Mouse (Mus musculus) gastrocnemius, postnatal 4 days (tissue): ENCODE measurements around the gene Exoc4. TPM values are rescaled to one million over a fixed set of nuclear protein-coding genes. Genes with fewer than 3 reads are reported as not detected.

Experiments used
- DNase-seq, 2 experiments: peaks; one replicate each; pipeline ENCODE4 v3.0.0; 2021 to 2022; ENCODE audit warnings: low spot score in 2 of 2, mixed read lengths in 2 of 2
- total RNA-seq, 2 experiments: library from RNA; stranded (reverse); gene quantifications; 2 replicates each; pipeline ENCODE4 v1.2.3; 2021

Exoc4 gene
- total RNA-seq, 2 experiments from 2014 or later: 57.7 to 61.7 TPM

DNA sequence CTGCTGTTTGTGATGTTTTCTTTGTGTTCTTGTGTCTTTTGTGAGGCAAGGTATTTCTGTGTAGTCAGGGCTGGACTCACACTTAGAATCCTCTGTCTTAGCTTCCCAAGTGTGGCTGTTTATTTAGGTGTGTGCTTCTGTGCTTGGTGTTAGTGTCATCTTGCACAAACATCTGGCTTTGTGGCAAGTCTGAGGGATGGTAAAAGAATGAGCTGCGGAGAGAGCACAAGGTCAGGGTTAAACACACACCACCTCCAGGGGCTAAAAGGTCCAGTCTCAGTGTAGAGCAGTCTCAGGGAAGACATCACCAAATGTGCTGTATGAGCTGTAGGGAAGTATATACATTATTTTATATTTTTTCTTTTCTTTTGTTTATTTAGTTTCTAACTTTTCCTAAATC, 57.1 kb downstream of the Exoc4 start:
- no peak for DNase-seq

DNA sequence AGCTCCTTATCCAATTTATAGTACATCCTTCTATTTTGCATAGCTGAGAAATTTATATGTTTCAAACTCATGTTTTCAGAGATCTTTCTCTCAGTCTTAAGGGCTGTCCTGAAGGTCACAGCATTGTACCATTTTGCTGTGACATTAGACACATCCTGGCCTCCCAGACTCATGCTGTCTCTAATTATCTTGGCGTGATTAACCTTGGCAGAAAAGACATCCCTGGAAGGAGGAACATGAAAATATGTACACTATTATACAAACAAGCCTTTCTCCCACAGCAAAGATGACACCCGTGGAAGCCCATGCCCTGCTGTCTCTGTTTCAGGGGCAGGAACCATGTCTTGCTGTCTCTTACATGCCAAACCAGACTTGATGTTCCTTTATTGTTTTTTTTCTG, 59.8 kb downstream of the Exoc4 start:
- DNase-seq: no peak

DNA sequence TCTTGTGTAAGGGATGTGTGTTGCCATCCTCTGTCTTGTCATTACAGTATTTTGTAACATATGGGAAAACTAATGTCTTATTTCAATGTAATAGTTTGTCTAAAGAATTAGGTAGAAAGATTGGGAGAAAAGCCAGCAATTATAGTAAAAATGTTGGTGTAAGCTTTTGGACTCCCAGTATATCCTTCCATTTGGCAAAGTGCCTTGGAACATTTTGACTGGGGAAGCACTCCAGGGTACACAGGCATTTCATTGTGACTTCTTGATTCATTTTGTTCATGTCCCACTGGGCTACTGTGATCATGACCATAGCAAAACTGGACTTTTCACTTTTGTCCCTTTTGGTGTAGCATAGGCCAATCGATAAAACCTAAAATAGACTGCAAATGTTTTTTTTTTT, 61.6 kb downstream of the Exoc4 start:
- DNase-seq: no peak

DNA sequence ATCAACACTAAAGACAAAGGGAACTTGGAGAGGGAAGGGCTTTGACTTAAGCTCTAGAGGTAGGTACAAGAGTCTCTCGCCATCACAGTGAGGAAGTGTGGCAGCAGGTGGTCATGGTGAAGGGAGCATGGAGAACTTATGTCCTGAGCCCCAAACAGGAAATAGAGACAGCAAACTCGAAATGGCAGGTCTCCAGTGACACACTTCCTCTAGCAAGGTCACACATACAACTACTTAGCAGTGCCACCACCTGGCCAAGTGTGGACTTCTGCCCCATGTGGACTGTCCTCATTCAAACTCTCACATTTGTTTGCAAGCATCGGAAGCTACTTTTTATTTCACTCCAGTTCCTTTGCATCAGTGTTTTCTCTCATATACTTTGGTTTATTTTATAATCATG, 74.0 kb downstream of the Exoc4 start:
- no peak for DNase-seq

DNA sequence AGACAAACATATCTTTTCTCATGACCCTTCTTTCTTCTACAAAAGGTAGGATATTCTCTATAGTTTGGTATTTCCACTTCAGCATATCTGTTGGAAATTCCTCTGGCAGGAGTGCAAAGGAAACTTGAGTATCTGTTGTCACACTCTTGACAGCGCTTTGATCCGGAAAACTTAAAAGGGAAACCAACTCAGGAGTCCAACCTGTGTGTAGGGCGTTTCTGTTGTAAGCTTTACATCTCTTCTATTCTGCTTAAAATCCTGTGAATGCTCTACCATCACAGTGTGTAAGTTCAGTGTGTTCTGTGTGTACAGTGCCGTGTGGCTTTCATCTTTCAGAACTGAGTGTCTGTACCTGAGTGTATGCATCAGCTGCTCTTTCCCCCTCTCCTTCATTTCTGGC, 74.5 kb downstream of the Exoc4 start:
- no peak for DNase-seq

DNA sequence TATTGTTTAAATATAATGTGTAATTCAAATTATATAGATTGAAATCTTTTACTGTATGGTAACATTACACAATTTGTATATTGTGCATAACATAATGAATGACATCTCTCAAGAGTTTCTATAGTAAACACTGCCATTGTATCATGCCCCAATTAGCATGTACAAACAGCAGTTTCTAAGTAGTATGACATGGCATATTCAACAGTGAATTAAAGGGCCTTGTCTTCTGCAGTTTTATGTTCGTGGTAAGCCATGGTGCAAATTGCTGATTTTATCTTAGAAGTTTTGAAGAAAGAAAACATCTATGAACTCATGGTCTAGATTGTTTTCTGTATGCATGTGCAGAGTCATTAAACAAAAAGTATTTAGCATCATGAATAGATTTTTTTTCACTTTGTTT, 79.4 kb downstream of the Exoc4 start:
- DNase-seq: no peak

DNA sequence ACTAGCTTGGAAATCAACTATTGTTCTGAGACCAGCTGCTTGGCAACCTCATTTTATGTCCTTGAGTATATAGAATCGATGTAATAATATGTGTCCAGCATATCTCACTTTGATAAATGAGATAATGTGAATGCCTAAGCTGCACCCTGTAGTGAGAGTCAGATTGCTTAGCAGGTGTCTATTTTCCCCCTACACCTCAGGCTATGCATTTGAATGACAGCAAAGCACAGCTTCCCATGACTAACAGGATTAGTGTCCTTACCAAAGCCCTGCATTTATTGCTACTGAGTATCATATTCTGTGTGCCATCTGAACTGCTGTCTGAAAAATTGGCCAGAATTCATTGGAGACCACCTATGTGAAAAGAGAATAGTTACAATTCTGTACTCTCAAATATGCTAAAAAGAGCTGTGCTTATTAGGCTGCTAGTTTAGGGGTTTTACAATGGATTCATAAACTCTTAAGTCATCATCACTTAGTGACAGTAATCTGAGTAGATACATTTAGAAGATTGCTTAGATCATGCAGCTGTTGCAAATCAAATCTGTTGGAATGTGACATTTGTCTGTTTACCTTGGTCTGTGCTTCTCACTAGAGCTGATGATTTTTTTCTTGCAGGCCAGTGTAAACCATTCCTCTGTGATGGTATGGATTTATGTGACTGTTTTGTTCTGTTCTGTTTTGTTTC, 98.3 kb downstream of the Exoc4 start:
- no peak for DNase-seq

DNA sequence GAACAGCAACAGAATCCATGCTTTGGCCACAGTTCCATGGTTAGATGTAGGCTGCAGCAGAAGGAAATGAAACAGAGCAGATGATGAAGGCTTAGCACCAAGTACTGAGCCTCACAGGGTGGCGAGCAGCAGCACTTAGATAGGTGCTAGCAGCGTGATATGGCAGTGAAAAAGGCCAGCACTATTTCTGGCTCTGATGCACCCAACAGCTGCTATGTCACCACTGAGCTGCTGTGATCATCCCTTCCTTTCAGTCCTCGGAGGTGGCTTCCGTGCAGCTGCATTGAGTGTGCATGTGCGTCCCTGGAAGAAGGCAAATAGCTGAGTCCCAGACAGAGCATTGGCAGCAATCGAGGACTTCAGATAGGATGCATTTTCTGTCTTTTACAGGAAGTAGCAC, 112.7 kb downstream of the Exoc4 start:
- no peak for DNase-seq

DNA sequence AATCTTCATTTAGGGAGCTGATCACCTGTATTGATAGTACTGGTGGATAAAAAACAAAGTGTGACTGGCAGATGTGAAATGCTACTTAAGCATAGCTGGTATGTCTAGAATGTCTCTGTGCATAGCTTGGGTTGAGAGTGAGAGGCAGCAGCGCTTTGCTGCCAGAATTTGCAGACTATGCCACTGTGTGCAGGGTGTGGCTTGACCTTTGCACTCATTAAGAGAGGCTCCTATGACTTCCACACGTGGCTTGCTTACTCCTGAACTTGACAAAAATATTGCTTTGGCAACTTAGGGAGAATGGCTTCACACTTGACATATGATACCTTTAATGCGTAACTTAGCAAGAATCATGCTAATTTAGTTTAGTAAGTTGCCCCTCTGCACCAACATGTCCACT, 131.6 kb downstream of the Exoc4 start:
- no peak for DNase-seq

DNA sequence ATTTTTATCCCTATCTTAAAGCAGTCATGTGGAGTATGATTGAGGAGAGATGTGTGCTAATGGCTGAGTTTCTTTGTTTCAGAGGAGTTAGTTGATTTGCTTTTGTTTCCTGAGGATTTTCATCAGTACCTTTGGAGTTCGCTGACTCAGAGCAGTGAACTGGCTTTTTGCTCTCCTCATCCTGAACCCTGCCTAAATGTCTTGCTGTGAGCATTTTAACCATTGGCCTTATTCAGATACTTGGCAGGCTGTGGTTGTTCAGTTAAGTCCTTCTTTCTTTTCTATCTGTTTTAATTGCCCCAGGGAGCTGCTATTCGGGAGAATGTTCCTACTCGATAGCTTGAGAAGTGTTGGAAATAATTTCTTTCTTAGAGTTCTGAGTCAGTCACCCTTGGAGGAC, 133.3 kb downstream of the Exoc4 start:
- no peak for DNase-seq

DNA sequence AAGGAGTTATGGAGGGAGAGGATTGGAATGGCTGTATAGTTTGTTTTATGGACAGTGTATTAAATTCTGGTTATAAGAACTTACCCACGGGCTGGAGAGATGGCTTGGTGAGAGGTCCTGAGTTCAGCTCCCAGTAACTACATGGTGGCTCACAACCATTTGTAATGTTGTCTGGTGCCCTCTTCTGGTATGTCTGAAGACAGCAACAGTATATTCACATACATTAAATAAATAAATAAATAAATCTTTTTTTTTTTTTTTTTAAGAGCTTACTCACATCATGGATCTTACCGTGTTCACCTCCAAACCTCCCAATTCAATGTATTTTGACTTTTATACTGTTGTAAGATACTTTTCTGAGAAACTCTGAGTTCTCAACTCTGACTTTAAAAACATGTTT, 143.1 kb downstream of the Exoc4 start:
- DNase-seq: no peak

DNA sequence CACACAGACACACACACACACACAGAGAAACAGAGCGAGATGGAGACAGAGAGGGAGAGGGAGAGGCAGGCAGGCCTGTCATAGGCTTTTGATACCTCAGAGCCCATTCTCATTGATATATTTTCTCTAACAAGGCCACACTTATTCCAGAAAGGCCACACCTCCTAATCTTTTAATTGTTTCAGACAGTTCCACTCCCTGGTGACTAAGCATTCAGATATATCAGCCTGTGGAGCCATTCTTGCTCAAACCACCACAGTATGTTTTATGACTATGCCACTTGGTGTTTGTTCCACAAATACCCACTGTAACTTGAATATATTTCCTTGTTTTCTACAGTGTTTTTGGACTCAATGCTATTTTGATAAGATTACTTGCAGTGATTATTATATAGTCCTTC, 150.6 kb downstream of the Exoc4 start:
- no peak for DNase-seq

DNA sequence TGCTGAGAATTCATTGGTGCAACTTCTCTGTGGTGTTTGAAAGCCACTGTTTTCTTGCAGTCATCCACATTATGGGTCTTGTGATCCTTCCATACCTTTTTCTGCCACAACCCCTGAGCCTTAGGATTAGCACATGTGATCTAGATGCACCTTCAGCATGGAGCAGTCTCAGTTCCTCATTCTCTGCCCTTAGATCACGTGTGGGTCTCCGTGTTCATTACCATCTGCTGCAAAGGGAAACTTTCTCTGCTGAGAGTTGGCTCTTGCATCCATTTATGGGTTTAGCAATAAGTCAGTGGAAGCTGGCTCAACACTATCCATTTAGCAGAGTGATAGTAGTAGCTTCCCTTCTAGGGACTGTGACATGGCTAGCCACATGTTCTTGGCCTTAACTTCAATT, 152.3 kb downstream of the Exoc4 start:
- DNase-seq: no peak

DNA sequence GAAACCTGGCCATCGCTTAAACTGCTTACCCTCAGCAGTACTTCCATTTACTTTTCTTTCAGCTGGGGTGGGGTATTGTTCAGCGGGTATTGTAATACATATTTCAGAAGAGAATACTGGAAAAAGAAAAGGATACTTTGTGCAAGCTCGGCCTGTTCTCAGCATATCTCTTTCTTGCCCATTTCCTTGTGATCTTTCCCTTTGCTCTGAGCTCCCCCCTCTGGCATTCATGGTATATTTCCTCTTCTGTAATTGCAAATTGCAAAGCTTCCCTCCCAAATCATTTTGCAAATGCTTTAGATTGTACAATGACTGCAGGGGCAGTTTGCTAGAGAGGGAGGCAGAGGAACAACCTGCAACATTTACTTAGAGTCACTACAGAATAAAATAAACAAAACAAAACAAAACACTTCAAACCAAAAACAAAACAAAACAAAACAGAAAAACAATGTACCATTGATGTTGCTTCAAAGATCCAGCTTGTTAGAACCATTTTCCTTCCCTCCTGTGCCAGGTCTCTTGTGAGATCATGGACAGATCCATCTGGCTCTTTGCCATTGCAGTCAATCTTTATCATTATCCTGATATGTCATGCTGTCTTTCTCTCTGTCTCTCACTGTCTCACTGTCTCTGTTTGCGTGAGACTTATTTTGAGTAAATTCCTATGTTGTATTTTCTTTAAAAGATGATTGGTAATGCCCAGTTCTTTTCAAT, 156.8 kb downstream of the Exoc4 start:
- DNase-seq: no peak

DNA sequence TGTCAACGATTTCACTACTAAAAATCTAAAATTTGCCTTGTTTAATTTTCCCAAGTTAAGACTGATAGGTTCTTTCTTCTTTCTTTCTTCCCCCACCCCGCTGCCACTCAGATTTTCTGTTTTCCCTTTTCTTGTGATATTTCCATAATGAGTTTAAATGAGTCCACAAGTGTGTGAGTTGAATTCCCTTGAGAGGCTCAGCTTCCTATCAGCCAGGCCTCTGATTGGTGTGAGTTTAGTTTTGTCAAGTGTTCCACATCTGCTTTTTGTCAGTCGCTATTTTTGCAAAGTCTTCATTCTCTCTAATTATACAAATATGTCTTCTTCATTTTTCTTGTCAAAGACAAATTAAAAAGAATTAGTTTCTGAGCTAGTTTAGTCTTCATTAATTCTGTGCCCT, 160.7 kb downstream of the Exoc4 start:
- no peak for DNase-seq

DNA sequence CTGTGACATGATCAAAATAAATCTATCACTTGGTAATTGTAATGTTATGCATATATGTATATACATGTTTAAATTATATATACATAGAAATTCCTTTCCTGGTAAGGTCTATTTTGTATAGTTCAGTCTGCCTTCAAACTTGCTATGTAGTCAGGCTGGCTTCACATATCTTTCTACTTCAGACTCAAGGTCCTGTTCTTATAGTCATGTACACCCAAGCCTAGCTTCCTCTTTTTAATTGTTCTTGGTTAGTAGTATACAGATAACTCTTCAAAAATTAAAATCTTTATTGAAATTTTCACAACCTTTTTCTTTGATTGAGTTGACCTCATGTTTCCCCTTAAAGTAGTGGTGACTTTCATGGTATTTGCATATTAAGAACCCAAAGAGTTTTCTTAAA, 176.1 kb downstream of the Exoc4 start:
- no peak for DNase-seq

DNA sequence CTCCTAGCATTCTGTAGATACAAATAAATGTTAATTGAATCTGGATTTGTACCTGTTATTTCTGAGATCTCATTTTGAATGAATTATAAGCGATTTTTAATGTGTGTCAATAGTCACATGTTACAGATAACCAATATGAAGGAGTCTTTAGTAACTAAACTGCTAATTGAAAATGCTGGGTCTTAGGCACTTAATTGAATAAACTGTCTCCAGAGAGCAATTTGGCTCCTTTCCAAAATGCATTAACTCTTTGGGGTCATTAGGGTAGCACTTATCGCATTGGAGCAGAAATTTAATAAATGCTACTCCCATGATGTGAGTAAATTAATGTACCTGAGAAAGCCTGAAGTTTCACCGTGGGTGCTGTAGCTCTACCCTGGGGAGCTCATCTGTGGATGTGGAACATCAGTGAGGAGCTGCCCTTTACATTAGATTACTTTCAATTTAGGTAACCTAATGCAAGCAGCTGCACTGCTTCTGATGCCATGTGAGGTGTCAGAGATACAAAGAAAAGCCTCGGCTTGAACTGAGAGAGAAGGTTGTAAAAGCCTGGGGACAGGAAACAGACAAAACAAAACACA, 182.4 kb downstream of the Exoc4 start:
- DNase-seq: no peak

DNA sequence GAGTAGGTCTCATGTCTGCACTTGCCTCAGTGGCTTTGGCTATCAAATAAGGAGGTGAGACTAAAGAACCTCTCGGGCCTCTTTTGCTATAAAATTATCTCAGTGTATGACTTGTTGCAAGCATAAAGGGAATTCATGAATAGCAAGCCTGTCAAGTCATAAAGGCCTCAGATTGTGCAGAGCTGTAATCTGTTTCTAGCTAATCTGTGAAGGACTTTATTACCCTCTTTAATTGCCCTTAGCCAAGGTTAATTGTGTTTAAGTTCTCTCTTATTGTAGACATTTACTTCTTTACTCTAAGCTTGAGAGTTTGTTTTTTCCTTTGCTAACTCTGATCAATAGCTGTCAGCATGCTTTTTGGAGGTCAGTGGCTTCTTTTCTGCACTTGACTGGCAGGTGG, 191.6 kb downstream of the Exoc4 start:
- DNase-seq: no peak

DNA sequence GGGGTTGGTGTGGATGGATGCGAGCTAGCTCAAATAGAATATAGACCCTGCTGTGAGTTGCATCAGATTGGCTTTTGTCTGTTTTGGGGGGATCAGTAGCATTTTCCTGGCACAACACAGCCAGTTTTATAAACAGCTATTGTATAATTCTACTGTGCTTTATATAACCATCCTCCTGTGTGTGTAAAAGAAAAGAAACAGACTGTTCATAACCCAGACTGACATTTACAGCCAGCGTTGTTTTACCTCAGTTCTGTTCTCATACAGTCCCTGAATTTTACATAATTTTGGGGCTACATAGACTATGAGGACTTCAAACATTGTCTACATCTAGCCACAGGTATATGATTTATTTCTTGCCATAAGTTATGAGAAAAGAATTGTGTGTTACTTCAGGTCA, 204.9 kb downstream of the Exoc4 start:
- no peak for DNase-seq

DNA sequence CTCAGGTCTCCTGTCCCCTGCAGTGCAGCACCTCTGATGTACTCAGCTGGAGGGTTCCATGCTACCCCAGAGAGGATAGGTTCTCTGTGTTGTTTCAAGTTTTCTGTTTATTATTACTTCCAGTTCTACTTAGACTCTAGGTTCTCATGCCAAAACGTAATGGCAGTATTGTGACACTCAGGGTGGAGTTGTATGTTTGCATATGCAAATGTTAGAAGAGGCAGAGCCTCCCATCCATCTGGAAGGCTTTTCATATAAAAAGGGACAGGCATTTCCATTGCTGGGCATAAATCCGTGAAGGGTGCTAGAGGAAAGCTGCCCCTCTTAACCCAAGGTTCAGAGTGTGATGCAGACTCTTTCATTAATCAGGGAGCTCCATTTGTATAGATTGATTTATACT, 205.5 kb downstream of the Exoc4 start:
- no peak for DNase-seq

DNA sequence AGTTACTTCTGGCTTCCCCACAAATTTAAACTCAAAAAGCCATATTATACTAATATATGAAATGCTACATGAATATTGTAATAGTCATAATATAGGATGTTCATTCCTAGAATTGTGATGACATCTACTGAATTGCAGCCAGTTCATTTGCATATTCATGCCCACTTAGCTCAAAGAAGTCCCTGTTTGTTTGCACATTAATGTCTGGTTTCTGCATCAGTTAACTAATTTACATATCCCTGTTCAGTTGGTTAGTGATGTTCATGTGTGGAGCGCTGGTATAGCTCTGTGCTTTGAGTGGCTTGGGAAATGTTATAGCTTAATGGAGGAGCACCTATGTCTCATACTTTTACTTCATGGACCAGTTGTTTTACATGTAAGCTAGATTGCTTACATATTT, 206.4 kb downstream of the Exoc4 start:
- DNase-seq: no peak

DNA sequence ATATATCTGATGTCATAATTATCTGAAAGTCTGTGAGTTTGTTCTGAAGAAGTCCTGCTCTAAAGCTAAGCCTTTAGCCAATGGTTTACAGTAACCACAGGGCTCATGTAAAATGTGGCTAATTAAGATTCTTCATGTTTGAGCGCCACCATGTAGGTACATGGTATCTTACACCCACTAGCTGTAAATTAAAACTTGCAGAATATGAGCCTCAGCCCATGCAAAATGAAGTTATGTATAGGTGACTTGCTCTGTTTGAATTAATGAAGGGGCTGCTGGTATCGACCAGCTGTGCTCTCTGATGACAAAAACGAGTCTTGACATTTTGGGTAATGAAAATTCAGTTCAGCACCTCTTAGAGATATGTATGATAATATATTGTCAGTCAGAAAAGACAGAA, 216.0 kb downstream of the Exoc4 start:
- DNase-seq: no peak

DNA sequence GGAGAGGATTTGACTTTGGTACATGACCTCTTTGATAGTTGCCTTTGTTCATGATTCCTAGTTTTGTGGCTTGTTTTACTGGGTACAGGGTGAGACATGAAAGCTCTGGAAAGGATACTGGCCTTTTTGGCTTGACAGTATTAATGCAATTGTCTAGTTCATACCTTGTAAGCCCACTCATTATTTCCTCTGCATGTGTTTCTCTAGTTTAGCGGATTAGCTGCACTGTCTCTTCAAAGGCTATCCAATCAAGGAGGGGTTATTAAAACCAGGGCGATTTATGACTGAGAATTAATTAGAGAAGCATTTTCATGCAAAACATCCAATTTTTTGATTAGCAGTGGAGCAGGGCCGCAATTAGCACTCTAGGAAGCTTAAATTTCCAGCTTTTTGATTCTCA, 216.5 kb downstream of the Exoc4 start:
- no peak for DNase-seq
